Mouse (Mus musculus): ENCODE data around the gene Iqce.

The Iqce gene

DNA sequence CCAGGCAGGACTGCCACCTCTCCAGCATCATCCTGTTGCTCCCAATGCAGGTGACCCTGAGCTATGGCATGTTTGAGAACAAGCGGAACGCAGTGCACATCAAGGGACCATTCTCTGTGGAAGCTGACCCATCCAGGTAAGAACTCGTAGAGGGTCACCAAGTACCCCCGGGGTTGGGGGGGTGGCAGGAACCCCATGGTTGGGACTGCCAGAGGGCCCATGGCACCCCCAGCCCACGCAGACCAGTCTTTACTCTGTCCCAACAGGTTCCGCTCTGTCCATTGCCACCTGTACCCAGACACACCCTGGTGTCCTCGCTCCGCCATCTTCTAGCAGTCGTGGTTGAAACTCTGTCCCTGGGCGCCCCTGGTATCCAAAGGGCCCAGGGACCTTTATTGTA lies 88.0 kb downstream of the Iqce start:
- no peak for DNase-seq (ENCODE audit: low spot score)

DNA sequence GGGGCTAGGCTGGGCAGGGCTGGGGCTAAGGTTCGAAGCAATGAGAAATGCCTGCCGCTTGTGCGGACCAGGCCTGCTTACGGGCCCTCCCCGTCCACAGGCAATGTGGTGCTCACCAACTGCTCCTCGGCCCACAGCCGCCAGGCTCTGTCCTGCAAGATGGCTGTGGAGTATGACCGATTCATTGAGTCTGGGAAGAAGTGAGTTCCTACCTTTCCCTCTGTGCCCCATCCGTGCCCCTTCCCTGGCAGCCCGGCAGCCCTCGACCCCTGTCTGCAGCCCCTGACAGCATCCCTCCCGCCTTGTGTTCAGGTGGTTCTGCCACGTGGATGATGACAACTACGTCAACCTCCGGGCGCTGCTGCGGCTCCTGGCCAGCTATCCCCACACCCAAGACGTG lies 90.0 kb downstream of the Iqce start:
- DNase-seq (ENCODE audit: low spot score), result no peak

All from yolk sac, embryonic 10.5 days (tissue).